Mouse (Mus musculus) testis, adult 2 months (tissue): Measurements from ENCODE around the gene Ect2.

ENCODE experiments used
- CTCF ChIP-seq: fragments of 200-500 bp; IDR thresholded peaks from 2 replicates; pipeline ENCODE4 v1.5.1; 2012; ENCODE audit warnings: low read depth, mild to moderate bottlenecking, inconsistent platforms, low read length, moderate library complexity; ENCODE audit not compliant: control insufficient read depth, insufficient read depth, insufficient replicate concordance
- POLR2A ChIP-seq: fragments of 200-500 bp; IDR thresholded peaks from 2 replicates; pipeline ENCODE4 v1.6.1; 2012; ENCODE audit warnings: low read depth, mild to moderate bottlenecking, inconsistent platforms, low read length, moderate library complexity; ENCODE audit not compliant: control insufficient read depth

DNA sequence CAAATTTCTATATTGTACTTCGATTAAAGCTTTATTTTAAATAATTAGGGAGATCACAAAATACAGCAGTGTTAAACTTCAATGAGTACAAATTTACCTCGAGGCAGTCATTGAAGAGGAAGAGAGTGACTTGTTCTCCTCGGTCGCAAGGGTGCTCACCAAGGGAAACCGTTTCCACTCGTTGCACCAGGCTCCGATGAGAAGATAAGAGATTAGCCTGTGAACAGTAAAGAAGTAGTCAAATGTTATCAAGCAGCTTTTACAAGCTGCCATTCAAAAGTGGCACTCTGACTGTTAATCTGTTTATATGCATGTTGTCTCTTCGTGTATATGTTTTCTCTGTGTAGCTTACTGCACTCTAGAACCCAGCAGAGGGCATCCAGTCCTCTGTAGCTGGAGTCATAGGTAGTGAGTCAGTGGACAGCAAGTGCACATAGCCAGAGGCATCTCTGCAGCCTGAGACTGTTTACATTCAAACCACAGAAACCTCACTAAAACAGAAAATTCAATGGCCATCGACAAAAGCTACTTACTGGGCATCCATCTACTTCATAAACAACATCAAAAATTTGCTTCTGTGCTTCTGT, 31.7 kb downstream of the Ect2 start:
- no peak for TF ChIP-seq CTCF
- no peak for TF ChIP-seq POLR2A
